Mouse (Mus musculus) liver, embryonic 14.5 days (tissue): ENCODE data around the gene Nav1.

Source experiments
- CTCF ChIP-seq: IDR thresholded peaks from 2 replicates; pipeline ENCODE4 v1.5.1; 2016; ENCODE audit warnings: antibody characterized with exemption, low read depth, control low read depth
- EP300 ChIP-seq: IDR thresholded peaks from 2 replicates; pipeline ENCODE4 v1.6.1; 2016; ENCODE audit warnings: antibody characterized with exemption, low read depth

DNA sequence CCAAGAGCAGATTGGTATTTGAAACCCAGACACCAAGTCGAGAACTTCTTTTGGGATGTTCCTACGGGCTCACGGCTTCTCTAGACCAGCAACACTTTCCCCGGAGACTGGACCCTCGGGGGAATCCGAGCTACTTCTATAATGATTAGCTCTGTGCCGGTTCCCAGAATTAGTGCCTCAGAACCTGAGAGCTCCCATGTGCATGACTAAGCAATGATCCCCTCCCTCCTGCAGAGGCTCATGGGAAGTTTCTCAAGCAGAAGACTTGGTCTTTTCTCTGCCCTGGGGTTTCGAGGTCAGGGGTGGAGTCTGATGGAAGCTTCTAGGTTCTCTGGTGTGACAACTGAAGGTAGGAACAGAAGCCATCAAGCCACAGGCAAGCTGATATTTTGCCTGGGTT, 105.0 kb downstream of the Nav1 start:
- no peak for TF ChIP-seq CTCF
- no peak for TF ChIP-seq EP300
